Mouse (Mus musculus): ENCODE data around the gene Plekha6.
A peak's percentile ranks its signal among the peaks of the same experiment; 100 is the strongest.

Gene Plekha6

GRCm38 (mm10) chr1:133146014-133147009, 17.7 kb upstream of the Plekha6 start:
- DNase-seq (ENCODE audit: low read depth, low spot score), result no peak

- DNase-seq (ENCODE audit: low read depth, low spot score), result no peak
These were observed 16.7 kb upstream of the Plekha6 start for GRCm38 (mm10) chr1:133147324-133147723.

GRCm38 (mm10) chr1:133148122-133148521, 15.9 kb upstream of the Plekha6 start:
- DNase-seq (ENCODE audit: low read depth, low spot score), result no peak

- DNase-seq (ENCODE audit: low read depth, low spot score), result no peak
These were observed 13.5 kb upstream of the Plekha6 start for GRCm38 (mm10) chr1:133150556-133150955.

- DNase-seq (ENCODE audit: low read depth, low spot score), result no peak
These were observed 11.8 kb upstream of the Plekha6 start for GRCm38 (mm10) chr1:133152213-133152612.

- no peak for DNase-seq (ENCODE audit: low read depth, low spot score)
These were observed 8.7 kb upstream of the Plekha6 start for GRCm38 (mm10) chr1:133155270-133155669.

- DNase-seq (ENCODE audit: low read depth, low spot score), result no peak
These were observed 4.9 kb upstream of the Plekha6 start for GRCm38 (mm10) chr1:133159128-133159564.

- DNase-seq (ENCODE audit: low read depth, low spot score), result no peak
These were observed 2.5 kb upstream of the Plekha6 start for GRCm38 (mm10) chr1:133161559-133161958.

GRCm38 (mm10) chr1:133162046-133162445, 2.0 kb upstream of the Plekha6 start:
- no peak for DNase-seq (ENCODE audit: low read depth, low spot score)

- no peak for DNase-seq (ENCODE audit: low read depth, low spot score)
These were observed 1.0 kb upstream of the Plekha6 start for GRCm38 (mm10) chr1:133162981-133163380.

GRCm38 (mm10) chr1:133164591-133165011, 591 bp downstream of the Plekha6 start:
- DNase-seq (ENCODE audit: low read depth, low spot score), result no peak

- DNase-seq (ENCODE audit: low read depth, low spot score), result no peak
These were observed 1.1 kb downstream of the Plekha6 start for GRCm38 (mm10) chr1:133165111-133165510.

GRCm38 (mm10) chr1:133168318-133169060, 4.5 kb downstream of the Plekha6 start:
- DNase-seq (ENCODE audit: low read depth, low spot score), result no peak

GRCm38 (mm10) chr1:133170196-133170595, 6.2 kb downstream of the Plekha6 start:
- DNase-seq (ENCODE audit: low read depth, low spot score), result no peak

- no peak for DNase-seq (ENCODE audit: low read depth, low spot score)
These were observed 7.3 kb downstream of the Plekha6 start for GRCm38 (mm10) chr1:133171357-133171756.

GRCm38 (mm10) chr1:133175150-133175549, 11.1 kb downstream of the Plekha6 start:
- DNase-seq (ENCODE audit: low read depth, low spot score), result no peak

GRCm38 (mm10) chr1:133177480-133178172, 13.6 kb downstream of the Plekha6 start:
- DNase-seq (ENCODE audit: low read depth, low spot score), result peak; percentile 68

- DNase-seq (ENCODE audit: low read depth, low spot score), result no peak
These were observed 14.9 kb downstream of the Plekha6 start for GRCm38 (mm10) chr1:133178732-133179440.

GRCm38 (mm10) chr1:133181072-133182015, 17.3 kb downstream of the Plekha6 start:
- DNase-seq (ENCODE audit: low read depth, low spot score), result peak; percentile 47

All from skeletal muscle tissue, adult 2 months (tissue).